Mouse (Mus musculus): ENCODE results near the gene Kdm7a. TPM values are rescaled to one million over a fixed set of nuclear protein-coding genes. Genes with fewer than 3 reads are reported as not detected.

Gene Kdm7a
- polyA plus RNA-seq, 1 experiment from 2014 or later, result 12.1 TPM

GRCm38 (mm10) chr6:39232617-39233016, 26.0 kb upstream of the Kdm7a start:
- no peaks in the 10 kb centered on the region for H3K9me3 ChIP-seq (replicated peaks)
- no peaks in the 10 kb centered on the region for H3K4me1 ChIP-seq (replicated peaks)
- no peak overlapping the region for H3K4me2 ChIP-seq
- no peak overlapping the region for H3K4me3 ChIP-seq (replicated peaks)
- WGBS (ENCODE audit: insufficient replicate concordance), result 33% methylated on average over 4 of the region's 4 CpGs
- no peak overlapping the region for H3K27ac ChIP-seq (replicated peaks)
- no peak overlapping the region for H3K9ac ChIP-seq
- ATAC-seq (ENCODE audit: insufficient read depth), result no peak
- peaks cover 4% of the 10 kb centered on the region for H3K27me3 ChIP-seq
- H3K36me3 ChIP-seq (replicated peaks), result no peaks in the 10 kb centered on the region

GRCm38 (mm10) chr6:39230664-39231063, 24.1 kb upstream of the Kdm7a start:
- Histone ChIP-seq H3K4me3 (replicated peaks) (no peak overlapping the region), H3K9ac (no peak overlapping the region), H3K4me2 (no peak overlapping the region), H3K4me1 (replicated peaks) (no peaks in the 10 kb centered on the region), H3K36me3 (replicated peaks) (no peaks in the 10 kb centered on the region), H3K9me3 (replicated peaks) (no peaks in the 10 kb centered on the region), H3K27me3 (peaks cover 4% of the 10 kb centered on the region), H3K27ac (replicated peaks) (no peak overlapping the region)
- WGBS (ENCODE audit: insufficient replicate concordance), result 37% methylated on average over 8 of the region's 8 CpGs
- 0 out of 2 replicates have a peak, but pooled peaks have one; percentile 12 for ATAC-seq (ENCODE audit: insufficient read depth)

GRCm38 (mm10) chr6:39226610-39226955, 20.0 kb upstream of the Kdm7a start:
- H3K9ac ChIP-seq, result no peak overlapping the region
- no peak for ATAC-seq (ENCODE audit: insufficient read depth)
- no peak overlapping the region for H3K27ac ChIP-seq (replicated peaks)

DNA sequence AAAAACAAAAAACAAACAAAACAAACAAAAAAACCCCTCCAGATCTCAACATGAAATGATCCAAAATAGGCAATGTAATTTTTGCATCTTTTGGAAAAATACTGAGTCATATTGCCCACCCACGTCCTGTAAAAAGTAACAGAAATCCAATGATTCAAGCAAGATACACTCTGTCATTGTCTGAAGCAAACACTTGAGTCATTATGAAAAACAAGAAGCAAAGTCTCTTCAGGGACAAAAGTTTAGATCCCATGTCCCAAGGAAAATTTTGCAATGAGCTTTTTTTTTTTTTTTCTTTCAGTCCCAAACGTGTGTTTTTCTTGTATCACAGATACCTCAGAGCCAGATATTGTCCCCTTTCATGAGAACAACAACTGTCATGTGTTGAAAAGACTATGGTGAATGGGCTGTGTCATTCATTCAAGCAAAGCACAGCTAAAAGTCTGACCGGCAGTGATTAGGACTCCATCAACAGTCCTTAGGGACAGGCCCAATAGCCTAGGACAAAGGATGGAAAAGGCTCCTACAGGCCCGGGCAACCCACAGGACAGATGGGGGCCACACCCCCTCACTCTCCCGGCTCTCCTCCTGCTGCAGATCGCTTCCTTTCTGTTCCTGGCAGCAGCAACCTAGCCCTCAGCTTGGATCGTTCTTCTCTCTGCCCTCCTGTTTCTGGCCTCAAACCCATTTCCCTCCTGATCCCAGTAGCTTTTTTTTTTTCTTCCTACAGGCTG, 19.5 kb upstream of the Kdm7a start:
- Histone ChIP-seq H3K4me1 (replicated peaks) (peaks cover 13% of the 10 kb centered on the region), H3K4me2 (peak overlapping the region; percentile 6), H3K9me3 (replicated peaks) (no peaks in the 10 kb centered on the region), H3K36me3 (replicated peaks) (no peaks in the 10 kb centered on the region), H3K4me3 (replicated peaks) (no peak overlapping the region), H3K9ac (no peak overlapping the region), H3K27ac (replicated peaks) (no peak overlapping the region), H3K27me3 (peaks cover 4% of the 10 kb centered on the region; the same call in 1 of the 2 replicates)
- WGBS (ENCODE audit: insufficient replicate concordance), result 24% methylated on average over 7 of the region's 7 CpGs
- ATAC-seq (ENCODE audit: insufficient read depth), result no peak

More at GRCm38 (mm10) chr6:39226610-39226955, 20.0 kb upstream of the Kdm7a start:
- no peaks in the 10 kb centered on the region for H3K36me3 ChIP-seq (replicated peaks)
- no peak overlapping the region for H3K4me3 ChIP-seq (replicated peaks)
- WGBS (ENCODE audit: insufficient replicate concordance), result 41% methylated on average over 9 of the region's 9 CpGs
- H3K4me2 ChIP-seq, result peak overlapping the region; percentile 6; the same call in 1 of the 2 replicates
- H3K9me3 ChIP-seq (replicated peaks), result no peaks in the 10 kb centered on the region
- peaks cover 4% of the 10 kb centered on the region; the same call in 1 of the 2 replicates for H3K27me3 ChIP-seq
- peaks cover 13% of the 10 kb centered on the region for H3K4me1 ChIP-seq (replicated peaks)

- ATAC-seq (ENCODE audit: insufficient read depth), result no peak
- H3K4me3 ChIP-seq (replicated peaks), result no peak overlapping the region
- no peak overlapping the region for H3K4me2 ChIP-seq
- WGBS (ENCODE audit: insufficient replicate concordance), result 70% methylated on average over 5 of the region's 5 CpGs
- H3K4me1 ChIP-seq (replicated peaks), result peaks cover 13% of the 10 kb centered on the region
- no peaks in the 10 kb centered on the region for H3K36me3 ChIP-seq (replicated peaks)
- no peak overlapping the region for H3K9ac ChIP-seq
- H3K27ac ChIP-seq (replicated peaks), result no peak overlapping the region
- no peaks in the 10 kb centered on the region for H3K9me3 ChIP-seq (replicated peaks)
- H3K27me3 ChIP-seq, result peaks cover under 1% of the 10 kb centered on the region; the same call in 1 of the 2 replicates
These were observed 16.8 kb upstream of the Kdm7a start for GRCm38 (mm10) chr6:39223328-39223885.

DNA sequence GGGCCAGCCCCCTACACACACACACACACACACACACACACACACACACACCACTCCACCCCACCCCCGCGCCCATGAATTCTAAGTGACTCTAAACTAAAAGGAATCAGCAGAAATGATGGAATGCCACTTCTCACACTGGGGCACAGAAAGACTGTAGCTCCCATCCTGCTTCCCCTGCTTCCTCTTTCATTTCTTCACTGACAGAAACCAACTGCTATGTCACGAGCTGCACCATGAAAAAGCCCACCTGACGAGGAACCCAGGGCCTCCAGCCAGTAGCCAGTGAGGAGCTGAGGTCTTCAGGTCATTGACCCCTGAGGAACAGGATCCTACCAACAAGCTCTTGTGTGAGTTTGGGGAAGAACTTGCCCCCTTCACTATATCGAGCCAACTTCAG, 15.9 kb upstream of the Kdm7a start:
- Histone ChIP-seq H3K36me3 (replicated peaks) (no peaks in the 10 kb centered on the region), H3K4me3 (replicated peaks) (no peak overlapping the region), H3K27me3 (no peaks in the 10 kb centered on the region; the same call in 1 of the 2 replicates), H3K4me2 (no peak overlapping the region), H3K9ac (no peak overlapping the region), H3K9me3 (replicated peaks) (no peaks in the 10 kb centered on the region), H3K4me1 (replicated peaks) (peaks cover 13% of the 10 kb centered on the region), H3K27ac (replicated peaks) (no peak overlapping the region)
- ATAC-seq (ENCODE audit: insufficient read depth), result no peak; the same call in 1 of the 2 replicates
- WGBS (ENCODE audit: insufficient replicate concordance), result 56% methylated on average over 5 of the region's 5 CpGs

DNA sequence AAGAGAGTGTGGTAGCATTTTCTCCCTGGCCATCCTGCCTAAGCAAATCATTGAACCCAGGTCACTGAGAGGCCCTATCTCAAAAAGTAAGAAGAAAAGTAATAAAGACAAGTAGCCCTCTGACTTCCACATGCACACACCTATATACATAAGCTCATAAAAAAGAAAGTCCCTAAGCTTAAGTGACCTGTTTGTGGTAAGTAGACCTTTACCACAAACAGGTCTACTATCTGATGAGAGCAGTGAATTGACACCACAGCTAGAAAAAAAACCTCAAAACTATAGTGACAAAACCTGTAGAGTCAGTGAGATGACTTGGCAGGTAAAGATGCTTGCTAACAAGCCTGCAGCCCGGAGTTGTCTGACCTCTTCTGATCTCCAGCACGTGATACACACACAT, 11.4 kb upstream of the Kdm7a start:
- ATAC-seq (ENCODE audit: insufficient read depth), result no peak
- Histone ChIP-seq H3K4me2 (no peak overlapping the region), H3K27me3 (no peaks in the 10 kb centered on the region; the same call in 1 of the 2 replicates), H3K9me3 (replicated peaks) (no peaks in the 10 kb centered on the region), H3K9ac (no peak overlapping the region), H3K27ac (replicated peaks) (no peak overlapping the region), H3K4me1 (replicated peaks) (no peaks in the 10 kb centered on the region), H3K36me3 (replicated peaks) (no peaks in the 10 kb centered on the region), H3K4me3 (replicated peaks) (no peak overlapping the region)
- WGBS (ENCODE audit: insufficient replicate concordance), result 67% methylated on average over 2 of the region's 2 CpGs

- Histone ChIP-seq H3K9me3 (replicated peaks) (no peaks in the 10 kb centered on the region), H3K9ac (no peak overlapping the region), H3K27me3 (no peaks in the 10 kb centered on the region; the same call in 1 of the 2 replicates), H3K36me3 (replicated peaks) (no peaks in the 10 kb centered on the region), H3K27ac (replicated peaks) (no peak overlapping the region), H3K4me2 (no peak overlapping the region), H3K4me1 (replicated peaks) (no peaks in the 10 kb centered on the region), H3K4me3 (replicated peaks) (no peak overlapping the region)
- WGBS (ENCODE audit: insufficient replicate concordance), result 82% methylated on average over 3 of the region's 3 CpGs
- ATAC-seq (ENCODE audit: insufficient read depth), result no peak
These were observed 10.5 kb upstream of the Kdm7a start for GRCm38 (mm10) chr6:39217138-39217537.

GRCm38 (mm10) chr6:39214949-39215606, 8.5 kb upstream of the Kdm7a start:
- Histone ChIP-seq H3K4me2 (no peak overlapping the region), H3K36me3 (replicated peaks) (no peaks in the 10 kb centered on the region), H3K4me1 (replicated peaks) (no peaks in the 10 kb centered on the region), H3K9ac (no peak overlapping the region), H3K27me3 (no peaks in the 10 kb centered on the region; the same call in 1 of the 2 replicates), H3K27ac (replicated peaks) (no peak overlapping the region), H3K4me3 (replicated peaks) (no peak overlapping the region), H3K9me3 (replicated peaks) (no peaks in the 10 kb centered on the region)
- WGBS (ENCODE audit: insufficient replicate concordance), result 66% methylated on average over 5 of the region's 5 CpGs
- no peak for ATAC-seq (ENCODE audit: insufficient read depth)

DNA sequence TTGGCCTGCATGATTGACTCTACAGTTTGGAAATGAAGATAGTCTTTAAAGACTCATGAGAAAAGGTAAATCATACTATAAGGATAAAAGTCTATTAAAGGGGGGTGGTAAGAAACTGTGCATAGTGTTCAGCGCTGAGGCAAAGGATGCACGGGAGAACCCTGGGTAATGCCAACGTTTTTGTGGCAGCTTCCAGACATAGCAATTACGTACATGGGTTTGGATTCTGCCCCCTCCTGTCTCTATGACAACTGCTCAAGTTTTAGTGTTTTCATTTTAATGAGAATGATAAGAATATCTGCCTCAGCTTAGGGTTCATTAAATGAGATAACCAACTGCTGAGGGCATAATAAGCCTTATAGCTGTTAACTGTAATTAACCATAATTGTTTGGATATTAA, 3.1 kb upstream of the Kdm7a start:
- Histone ChIP-seq H3K9ac (no peak overlapping the region), H3K4me3 (replicated peaks) (no peak overlapping the region), H3K27me3 (peaks cover 4% of the 10 kb centered on the region; the same call in 1 of the 2 replicates), H3K27ac (replicated peaks) (no peak overlapping the region), H3K36me3 (replicated peaks) (no peaks in the 10 kb centered on the region), H3K4me2 (no peak overlapping the region), H3K4me1 (replicated peaks) (peaks cover 7% of the 10 kb centered on the region), H3K9me3 (replicated peaks) (no peaks in the 10 kb centered on the region)
- ATAC-seq (ENCODE audit: insufficient read depth), result no peak
- 66% methylated on average over 4 of the region's 4 CpGs for WGBS (ENCODE audit: insufficient replicate concordance)

DNA sequence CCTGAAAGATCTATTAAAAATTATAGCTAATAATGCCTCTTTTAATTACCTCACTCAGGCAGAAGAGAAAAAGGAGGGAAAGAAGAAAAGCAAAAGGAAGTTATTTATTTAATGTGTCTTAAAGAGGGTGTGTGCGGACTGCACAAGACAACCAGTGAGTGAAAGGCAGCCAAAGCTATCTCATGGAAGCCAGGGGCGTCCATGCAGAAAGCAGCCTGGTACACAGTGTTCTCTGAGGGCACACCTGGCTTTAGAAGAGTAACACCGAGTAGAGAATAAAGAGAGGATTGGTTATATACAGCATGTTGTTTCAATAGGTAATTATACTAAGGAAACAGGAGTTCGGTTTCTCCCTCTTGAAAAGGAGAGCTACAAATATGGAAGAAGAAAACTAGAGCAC, 1.6 kb upstream of the Kdm7a start:
- peaks cover 20% of the 10 kb centered on the region for H3K4me1 ChIP-seq (replicated peaks)
- WGBS (ENCODE audit: insufficient replicate concordance), result 74% methylated on average over 4 of the region's 4 CpGs
- no peak overlapping the region for H3K4me3 ChIP-seq (replicated peaks)
- H3K4me2 ChIP-seq, result no peak overlapping the region
- H3K9ac ChIP-seq, result no peak overlapping the region
- no peak for ATAC-seq (ENCODE audit: insufficient read depth)
- no peaks in the 10 kb centered on the region for H3K9me3 ChIP-seq (replicated peaks)
- peaks cover 4% of the 10 kb centered on the region; the same call in 1 of the 2 replicates for H3K27me3 ChIP-seq
- no peaks in the 10 kb centered on the region for H3K36me3 ChIP-seq (replicated peaks)
- no peak overlapping the region for H3K27ac ChIP-seq (replicated peaks)

Data from liver, embryonic 15.5 days (tissue).